Mouse (Mus musculus): ENCODE results near the gene Clic1. TPM values are rescaled to one million over a fixed set of nuclear protein-coding genes. Genes with fewer than 3 reads are reported as not detected.

The Clic1 gene
- total RNA-seq, 2 experiments from 2014 or later: 9.2 to 9.6 TPM

GRCm38 (mm10) chr17:35064951-35065947 is 15.5 kb downstream of the Clic1 start, which contains the start of gene Ly6g6c:
Gene Ly6g6c (plus strand): TSS chr17:35065388.
- Histone ChIP-seq H3K4me3 (no peak within 1 kb of the TSS; the same call in 1 of the 2 replicates), H3K27ac (no peak within 1 kb of the TSS)
- no peak for DNase-seq (ENCODE audit: low spot score in 2 of 2)
- no peak for TF ChIP-seq CTCF (conservative IDR thresholded peaks at IDR 0.05)

DNA sequence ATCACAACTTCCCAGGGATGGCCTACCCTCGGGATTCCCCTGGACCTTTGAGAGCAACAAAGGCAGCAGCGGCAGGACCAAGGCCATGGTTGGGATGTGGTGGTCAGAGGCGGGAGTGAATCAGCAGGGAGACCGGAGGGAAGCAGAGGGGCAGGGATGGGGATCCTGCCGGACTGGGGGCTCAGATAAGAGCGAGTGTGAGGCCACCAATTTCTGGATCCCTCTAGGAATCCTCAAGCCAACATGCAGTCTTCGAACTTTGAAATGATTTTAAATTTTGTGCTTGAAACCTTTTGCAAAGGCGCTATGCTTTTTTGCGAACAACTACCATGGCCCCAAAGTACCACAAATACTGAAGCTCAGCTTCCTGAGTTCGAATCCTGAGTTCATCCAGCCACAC is 16.3 kb downstream of the Clic1 start, which contains the start of gene Mpig6b:
Gene Mpig6b, minus strand, starts transcription at position 101 of the 400 bp plus-strand sequence.
- no peak for DNase-seq (ENCODE audit: low spot score in 2 of 2)
- no peak for TF ChIP-seq CTCF (conservative IDR thresholded peaks at IDR 0.05)
- Histone ChIP-seq H3K4me3 (no peak within 1 kb of the TSS; the same call in 1 of the 2 replicates), H3K27ac (no peak within 1 kb of the TSS)

DNA sequence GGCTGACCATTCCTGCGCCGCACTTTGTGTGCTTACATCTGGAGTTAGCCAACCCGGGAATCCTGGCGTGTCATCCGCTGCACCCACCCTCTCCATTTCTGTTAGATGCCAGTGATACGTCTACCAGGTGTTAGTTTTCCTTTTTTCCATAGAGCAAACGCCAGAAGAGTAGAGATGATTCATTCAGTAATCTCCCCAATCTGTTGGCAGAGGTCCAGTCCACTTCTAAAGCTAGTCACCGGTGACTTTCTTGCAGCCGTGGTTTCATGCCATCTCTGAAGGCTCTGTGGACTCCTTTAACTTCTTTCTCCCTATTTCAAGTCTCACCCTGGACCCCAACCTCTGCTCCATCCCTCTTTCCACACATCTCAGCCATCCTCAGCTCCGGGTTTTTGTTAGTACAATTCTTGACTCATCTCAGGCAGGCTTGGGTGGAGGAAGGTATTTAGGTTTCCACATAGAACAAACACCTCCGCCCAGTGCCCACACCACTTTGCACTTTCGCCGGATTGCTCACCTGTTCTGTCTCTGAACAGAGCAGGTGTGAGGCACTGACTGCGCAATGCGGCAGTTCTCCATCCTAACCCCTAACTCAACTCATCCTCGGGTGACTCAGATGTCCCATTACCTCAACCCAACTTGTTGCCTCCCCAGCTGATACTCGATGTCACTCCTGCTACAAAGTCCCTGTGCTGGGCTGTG is 18.6 kb downstream of the Clic1 start:
- Histone ChIP-seq H3K4me3 (no peak overlapping the region), H3K27ac (no peak overlapping the region)
- DNase-seq (ENCODE audit: low spot score in 2 of 2): no peak
- TF ChIP-seq CTCF (conservative IDR thresholded peaks at IDR 0.05): no peak

- Histone ChIP-seq H3K4me3 (no peak overlapping the region), H3K27ac (no peak overlapping the region)
- DNase-seq (ENCODE audit: low spot score in 2 of 2): no peak
Measured at GRCm38 (mm10) chr17:35070556-35071229, 20.9 kb downstream of the Clic1 start.

GRCm38 (mm10) chr17:35071454-35071853 is 21.7 kb downstream of the Clic1 start:
- no peak for TF ChIP-seq CTCF (conservative IDR thresholded peaks at IDR 0.05)
- DNase-seq (ENCODE audit: low spot score in 2 of 2): no peak
- H3K4me3 ChIP-seq: no peak overlapping the region
- H3K27ac ChIP-seq: no peak overlapping the region

More at GRCm38 (mm10) chr17:35070556-35071229, 20.9 kb downstream of the Clic1 start:
- TF ChIP-seq CTCF (conservative IDR thresholded peaks at IDR 0.05): no peak

DNA sequence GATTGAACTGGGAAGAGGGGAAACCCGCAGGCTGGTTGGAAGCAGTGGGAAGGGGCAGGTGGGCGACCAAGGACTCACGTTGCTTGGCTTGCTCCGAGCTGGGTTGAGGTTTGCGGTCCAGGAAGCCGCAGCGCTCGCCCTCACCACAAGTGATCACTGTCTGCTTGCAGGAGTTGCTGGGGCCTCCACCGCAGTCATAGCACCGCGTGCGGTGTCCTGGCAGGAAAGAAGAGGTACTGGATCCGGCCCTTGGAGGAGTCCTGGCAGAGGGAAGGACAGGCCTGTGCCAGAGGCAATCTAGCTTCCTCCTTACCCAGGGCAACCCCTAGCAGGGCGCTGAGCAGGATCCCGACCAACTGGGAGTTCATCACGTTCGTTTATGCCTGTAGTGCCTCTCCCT is 24.3 kb downstream of the Clic1 start:
- no peak for TF ChIP-seq CTCF (conservative IDR thresholded peaks at IDR 0.05)
- no peak for DNase-seq (ENCODE audit: low spot score in 2 of 2)
- H3K4me3 ChIP-seq: no peak overlapping the region
- no peak overlapping the region for H3K27ac ChIP-seq

GRCm38 (mm10) chr17:35076507-35077176 is 26.9 kb downstream of the Clic1 start, which contains the start of gene Ly6g6e:
Gene Ly6g6e (plus strand): TSS chr17:35076902.
- Histone ChIP-seq H3K27ac (peak within 1 kb of the TSS; percentile 43; the same call in 1 of the 2 replicates), H3K4me3 (peak within 1 kb of the TSS; percentile 43)
- no peak for DNase-seq (ENCODE audit: low spot score in 2 of 2)
- no peak for TF ChIP-seq CTCF (conservative IDR thresholded peaks at IDR 0.05)

- TF ChIP-seq CTCF (conservative IDR thresholded peaks at IDR 0.05): no peak
- peak overlapping the region; percentile 43; the same call in 1 of the 2 replicates for H3K4me3 ChIP-seq
- peak overlapping the region; percentile 43; the same call in 1 of the 2 replicates for H3K27ac ChIP-seq
- no peak for DNase-seq (ENCODE audit: low spot score in 2 of 2)
Measured at GRCm38 (mm10) chr17:35077285-35077684, 27.5 kb downstream of the Clic1 start.

DNA sequence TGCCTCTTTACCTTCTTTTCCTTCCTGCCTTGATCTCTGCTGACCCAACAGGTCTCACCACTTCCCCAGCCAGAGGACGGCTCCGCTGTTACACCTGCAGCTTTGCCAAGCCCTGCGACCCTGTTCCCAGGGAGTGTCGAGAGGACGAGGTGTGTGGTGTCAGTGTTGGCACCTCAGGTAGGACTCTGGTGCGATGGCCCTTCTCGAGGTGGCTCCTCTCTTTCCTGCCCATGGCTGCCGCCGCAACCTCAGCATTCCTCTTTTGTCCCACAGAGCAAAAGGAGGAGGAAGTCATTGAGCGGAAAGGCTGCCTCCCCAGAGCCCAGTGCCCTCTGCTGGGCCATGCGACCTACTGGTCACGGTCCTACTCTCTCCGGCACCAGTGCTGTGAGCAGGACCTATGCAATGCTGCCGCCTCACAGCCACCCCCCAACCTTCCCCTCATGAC is 28.0 kb downstream of the Clic1 start, which contains the start of gene Ly6g6d:
Gene Ly6g6d, minus strand, starts transcription at position 280 of the 448 bp plus-strand sequence.
- no peak for DNase-seq (ENCODE audit: low spot score in 2 of 2)
- TF ChIP-seq CTCF (conservative IDR thresholded peaks at IDR 0.05): peak; percentile 66
- H3K27ac ChIP-seq: peak within 1 kb of the TSS; percentile 43; the same call in 1 of the 2 replicates
- H3K4me3 ChIP-seq: peak within 1 kb of the TSS; percentile 43

DNA sequence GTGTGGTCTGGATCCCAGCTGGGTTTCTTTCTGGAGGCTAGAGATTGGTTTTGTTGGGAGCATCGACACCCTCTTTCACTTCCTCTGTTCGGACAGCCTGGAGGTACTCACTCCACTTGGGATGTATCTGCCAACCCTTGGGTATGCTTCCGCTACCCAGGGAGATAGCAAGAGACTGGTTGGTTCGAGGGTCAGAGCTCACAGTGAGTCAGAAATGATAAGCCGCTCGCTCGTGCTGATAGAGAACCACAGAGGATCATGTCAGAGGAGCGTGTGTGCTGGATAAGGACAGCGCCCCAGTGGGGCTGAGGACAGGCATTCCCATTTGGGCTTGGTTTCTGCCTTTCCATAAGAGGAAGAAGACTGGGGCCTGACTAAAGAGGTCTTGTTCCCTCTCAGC is 30.0 kb downstream of the Clic1 start:
- Histone ChIP-seq H3K27ac (peak overlapping the region; percentile 62; the same call in 1 of the 2 replicates), H3K4me3 (no peak overlapping the region)
- DNase-seq (ENCODE audit: low spot score in 2 of 2): no peak
- TF ChIP-seq CTCF (conservative IDR thresholded peaks at IDR 0.05): no peak

- TF ChIP-seq CTCF (conservative IDR thresholded peaks at IDR 0.05): no peak
- Histone ChIP-seq H3K4me3 (no peak overlapping the region), H3K27ac (peak overlapping the region; percentile 62; the same call in 1 of the 2 replicates)
- no peak for DNase-seq (ENCODE audit: low spot score in 2 of 2)
Measured at GRCm38 (mm10) chr17:35080248-35080647, 30.5 kb downstream of the Clic1 start.
